30 mouse cellular contexts compared by ENCODE assay signal in genomic region chr11:86644553-86644952, GRCm38 (mm10).
"Had no signal": no experiment of that assay in that cellular context is flagged by ENCODE, and none has a peak within 500 bp of the region (broad histone marks: within the 10 kb centered on the region; RNA-seq: fewer than 3 reads in every experiment).

No protein-coding gene starts in this region.

- DNase-seq: left cerebral cortex, postnatal 4 days; liver; liver, embryonic 13.5 days; liver, postnatal 0 days; lung, adult 18-20 months; lung, adult 2 months; lung, embryonic 14.5 days; lung, postnatal 10 days; lung, postnatal 14 days; lung, postnatal 36 days; lung, postnatal 4 days; midbrain, embryonic 14.5 days had no signal

- H3K4me1 ChIP-seq: limb, embryonic 10.5 days; liver, embryonic 12.5 days; liver, embryonic 13.5 days; liver, embryonic 15.5 days; midbrain, embryonic 13.5 days; midbrain, embryonic 15.5 days; neural tube, embryonic 12.5 days had no signal

- H3K9ac ChIP-seq: limb, embryonic 12.5 days; limb, embryonic 13.5 days; limb, embryonic 15.5 days; liver, embryonic 12.5 days; liver, embryonic 13.5 days; liver, embryonic 14.5 days; liver, embryonic 15.5 days; liver, postnatal 0 days; lung, embryonic 14.5 days; lung, embryonic 15.5 days; midbrain, embryonic 12.5 days; midbrain, embryonic 13.5 days; midbrain, embryonic 15.5 days; neural tube, embryonic 12.5 days had no signal

- H3K4me2 ChIP-seq: limb, embryonic 12.5 days; limb, embryonic 13.5 days; limb, embryonic 15.5 days; liver, embryonic 11.5 days; liver, embryonic 12.5 days; liver, embryonic 13.5 days; liver, embryonic 15.5 days; lung, embryonic 14.5 days; lung, embryonic 15.5 days; midbrain, embryonic 11.5 days; midbrain, embryonic 12.5 days; midbrain, embryonic 13.5 days; midbrain, embryonic 15.5 days; neural tube, embryonic 12.5 days had no signal

- H3K9me3 ChIP-seq: limb, embryonic 10.5 days; limb, embryonic 12.5 days; limb, embryonic 13.5 days; limb, embryonic 15.5 days; liver, embryonic 12.5 days; liver, embryonic 13.5 days; liver, embryonic 15.5 days; lung, embryonic 15.5 days; megakaryocyte, embryonic 14.5 days; midbrain, embryonic 10.5 days; midbrain, embryonic 12.5 days; midbrain, embryonic 13.5 days; midbrain, embryonic 15.5 days; neural tube, embryonic 12.5 days had no signal

- H3K27me3 ChIP-seq: limb, embryonic 12.5 days; limb, embryonic 13.5 days; limb, embryonic 15.5 days; liver, embryonic 12.5 days; liver, embryonic 13.5 days; liver, embryonic 15.5 days; lung, embryonic 15.5 days; megakaryocyte, embryonic 14.5 days; midbrain, embryonic 12.5 days; midbrain, embryonic 13.5 days; midbrain, embryonic 15.5 days; neural tube, embryonic 12.5 days had no signal

- H3K27ac ChIP-seq: limb, embryonic 10.5 days; limb, embryonic 12.5 days; limb, embryonic 13.5 days; limb, embryonic 15.5 days; liver, embryonic 12.5 days; liver, embryonic 13.5 days; liver, embryonic 14.5 days; liver, embryonic 15.5 days; lung, embryonic 15.5 days; macrophage; midbrain, embryonic 10.5 days; midbrain, embryonic 12.5 days; midbrain, embryonic 13.5 days; midbrain, embryonic 15.5 days; neural tube, embryonic 12.5 days had no signal

- H3K4me3 ChIP-seq: limb, embryonic 10.5 days; limb, embryonic 12.5 days; limb, embryonic 13.5 days; limb, embryonic 15.5 days; liver, embryonic 12.5 days; liver, embryonic 13.5 days; liver, embryonic 15.5 days; lung, embryonic 15.5 days; megakaryocyte, embryonic 14.5 days; midbrain, embryonic 10.5 days; midbrain, embryonic 12.5 days; midbrain, embryonic 13.5 days; midbrain, embryonic 15.5 days; myocyte; neural tube, embryonic 12.5 days had no signal
